Mouse (Mus musculus): Measurements from ENCODE around the gene Prop1.

The Prop1 gene

DNA sequence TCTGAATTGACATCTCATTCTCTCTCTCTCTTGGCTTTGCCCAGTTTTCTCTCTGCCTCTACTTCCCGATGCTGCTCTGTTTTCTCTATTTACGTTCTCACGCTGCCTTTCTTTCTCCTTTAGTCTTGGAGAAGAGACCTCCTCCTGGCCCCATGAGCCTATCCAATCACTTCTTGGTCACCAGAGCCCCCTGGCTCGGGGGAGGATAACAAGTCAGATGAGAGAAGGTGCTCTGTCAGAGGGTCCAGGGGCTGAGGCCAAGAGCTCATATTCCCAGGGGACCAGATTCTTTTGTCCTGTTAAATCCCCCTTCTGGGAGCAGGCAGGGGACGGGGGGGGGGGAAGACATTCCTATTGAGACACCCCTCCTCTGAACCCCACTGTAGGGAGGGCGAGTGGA, at the start of gene Prop1:
TSS of gene Prop1 (minus strand) at position 101 of the 400 bp plus-strand sequence.
- no peak for DNase-seq

DNA sequence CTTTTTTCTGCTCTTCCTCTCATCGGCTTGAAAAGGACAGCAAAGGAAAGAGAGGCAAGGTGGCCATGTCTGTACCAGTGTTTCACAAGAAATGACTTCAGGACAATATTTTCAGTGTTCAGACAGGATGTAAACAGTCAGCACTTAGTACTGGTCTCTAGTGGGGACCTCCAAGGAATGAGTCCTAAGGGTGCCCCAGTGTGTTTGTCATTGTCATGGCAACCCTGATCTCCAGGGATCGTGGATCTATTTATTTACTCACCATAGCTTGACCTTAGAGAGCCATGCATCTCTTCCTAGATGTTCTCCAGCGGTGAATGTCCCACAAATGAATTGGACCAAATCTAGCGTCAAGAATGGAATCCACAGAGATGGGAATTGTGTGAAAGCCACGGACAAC, 49.7 kb upstream of the Prop1 start, which contains the start of gene Olfr51:
TSS of gene Olfr51 (plus strand) at position 301 of the 400 bp plus-strand sequence.
- DNase-seq, result no peak

DNA sequence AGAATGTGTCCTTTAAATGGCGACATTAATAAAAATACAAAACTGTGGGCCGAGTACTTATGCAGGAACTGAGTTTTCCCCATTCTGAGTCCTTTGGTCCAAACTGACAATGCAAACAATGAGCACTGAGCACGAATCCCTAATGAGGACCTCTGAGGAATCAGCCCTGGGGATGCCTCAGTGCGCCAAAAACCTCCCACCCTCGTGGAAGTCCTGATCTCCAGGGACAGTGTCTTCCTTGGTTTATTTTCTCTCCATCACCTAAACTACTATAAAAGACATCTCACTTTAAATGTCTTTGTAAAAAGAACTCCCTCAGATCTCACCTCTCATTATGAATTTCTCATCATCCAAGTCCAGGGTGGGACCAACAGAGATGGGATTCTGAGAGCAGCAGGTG, 28.1 kb upstream of the Prop1 start, which contains the start of gene Olfr1377:
TSS of gene Olfr1377 (plus strand) at position 301 of the 400 bp plus-strand sequence.
- no peak for DNase-seq

DNA sequence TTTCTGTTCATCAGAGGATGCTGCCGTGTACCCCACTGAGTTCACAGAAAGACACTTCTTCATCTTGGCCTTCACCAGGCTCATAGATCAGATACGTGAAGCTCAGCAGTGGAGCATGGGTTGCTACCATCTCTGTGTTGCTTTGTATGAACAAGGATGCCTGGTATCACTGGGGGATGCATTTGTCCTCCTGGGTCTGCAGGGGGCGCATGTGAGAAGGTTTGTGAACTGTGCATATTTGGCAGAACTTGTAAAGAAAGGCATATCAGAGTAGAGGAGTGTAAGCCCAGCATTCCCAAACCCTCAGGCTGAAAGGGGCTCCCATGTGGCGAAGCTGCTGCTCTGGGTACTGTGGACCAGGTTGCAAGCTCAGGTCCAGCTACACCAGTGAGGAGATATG, 23.7 kb upstream of the Prop1 start:
- no peak for DNase-seq

DNA sequence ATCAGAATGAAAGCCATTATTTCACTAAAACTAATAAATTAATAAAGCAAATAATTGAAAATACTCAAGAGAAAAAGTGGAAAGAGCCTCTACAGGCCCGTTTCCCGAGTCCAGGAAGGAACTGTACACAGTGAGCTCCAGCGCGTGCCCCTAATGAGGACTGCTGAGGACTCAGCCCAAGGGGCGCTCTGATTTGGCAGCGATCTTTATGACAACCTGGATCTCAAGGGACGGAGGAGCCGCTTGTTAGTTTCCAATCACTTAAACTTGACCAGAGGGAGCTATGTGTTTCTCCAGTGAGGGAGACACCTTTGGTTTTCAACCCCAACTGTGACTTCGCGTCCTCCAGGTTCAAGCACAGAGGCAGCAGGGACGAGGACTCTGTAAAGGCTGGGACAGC, 12.7 kb upstream of the Prop1 start, which contains the start of gene Olfr1378:
TSS of gene Olfr1378 (plus strand) at position 301 of the 400 bp plus-strand sequence.
- no peak for DNase-seq

DNA sequence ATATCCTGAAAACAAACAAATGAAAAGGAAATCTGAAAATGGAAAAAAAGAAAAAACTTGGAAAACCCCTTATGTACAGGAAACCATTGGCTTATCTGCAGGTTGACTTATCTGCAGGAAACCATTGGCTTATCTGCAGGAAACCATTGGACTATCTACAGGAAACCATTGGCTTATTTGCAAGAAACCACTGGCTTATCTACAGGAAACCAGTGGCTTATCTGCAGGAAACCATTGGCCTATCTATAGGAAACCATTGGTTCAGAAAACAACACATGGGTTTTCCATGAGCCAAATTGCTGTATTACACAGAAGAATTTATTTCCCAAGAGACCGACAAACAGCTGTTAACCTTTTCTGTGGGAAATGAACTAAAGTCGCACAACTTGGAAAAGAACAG, 11.3 kb upstream of the Prop1 start:
- no peak for DNase-seq

DNA sequence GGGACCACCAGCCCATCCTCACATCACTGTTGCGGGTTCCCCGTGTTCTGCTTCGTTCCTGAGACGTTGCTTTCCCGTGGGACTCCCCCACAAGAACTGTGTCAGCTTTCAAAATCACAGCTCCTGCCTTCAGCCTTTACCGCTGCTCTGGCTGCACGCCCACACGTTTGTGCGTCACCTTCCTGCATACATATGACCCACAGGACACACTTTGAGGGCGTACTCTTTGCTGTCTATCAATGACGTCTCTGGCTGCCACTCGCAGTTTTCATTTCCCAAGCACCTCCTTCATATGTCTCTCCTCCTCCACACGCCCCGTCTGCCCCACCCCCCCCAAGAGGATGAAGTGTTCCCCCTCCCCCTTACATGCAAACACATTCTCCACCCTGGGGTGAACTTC, 1.3 kb downstream of the Prop1 start:
- no peak for DNase-seq

DNA sequence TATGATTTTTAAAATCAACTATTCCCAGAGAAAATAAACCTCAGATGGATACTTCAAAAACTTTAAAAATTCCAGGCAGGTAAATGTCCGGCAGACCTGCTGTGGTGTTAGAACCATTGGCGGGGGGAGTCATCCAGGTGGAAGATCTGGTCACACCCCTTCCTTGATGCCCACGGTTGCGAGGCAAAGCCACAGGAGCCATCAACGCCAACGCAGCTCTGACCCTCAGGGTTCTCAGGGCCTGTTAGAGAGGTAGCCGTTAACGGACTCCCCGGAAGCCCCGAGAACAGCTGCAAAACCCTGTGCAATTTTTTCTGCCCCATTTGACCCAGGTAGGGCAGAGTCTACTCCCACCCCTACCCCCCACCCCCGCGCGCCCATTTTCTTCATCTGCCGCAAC, 10.1 kb downstream of the Prop1 start, which contains the start of gene 4933414I15Rik:
TSS of gene 4933414I15Rik (minus strand) at position 260 of the 400 bp plus-strand sequence.
- no peak for DNase-seq

DNA sequence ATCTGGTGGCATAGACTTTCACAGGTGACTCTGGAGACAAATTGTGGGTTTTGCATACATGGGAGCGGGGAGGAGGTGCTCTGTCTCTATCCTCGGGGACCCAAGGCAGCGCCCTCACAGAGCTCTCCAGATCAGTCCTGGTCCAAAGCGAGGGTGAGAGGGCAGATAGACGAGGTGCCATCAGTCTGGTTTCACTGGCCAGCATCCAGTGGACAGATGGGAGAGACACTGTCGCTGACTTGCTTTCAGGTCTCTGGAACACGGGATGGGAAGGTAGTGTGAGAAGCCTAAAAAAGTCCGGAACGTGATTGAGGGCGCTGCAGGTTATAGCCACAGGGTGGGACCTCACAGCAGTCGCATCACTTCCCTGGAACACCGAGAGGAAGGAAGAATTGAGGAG, 11.2 kb downstream of the Prop1 start:
- DNase-seq, result no peak

DNA sequence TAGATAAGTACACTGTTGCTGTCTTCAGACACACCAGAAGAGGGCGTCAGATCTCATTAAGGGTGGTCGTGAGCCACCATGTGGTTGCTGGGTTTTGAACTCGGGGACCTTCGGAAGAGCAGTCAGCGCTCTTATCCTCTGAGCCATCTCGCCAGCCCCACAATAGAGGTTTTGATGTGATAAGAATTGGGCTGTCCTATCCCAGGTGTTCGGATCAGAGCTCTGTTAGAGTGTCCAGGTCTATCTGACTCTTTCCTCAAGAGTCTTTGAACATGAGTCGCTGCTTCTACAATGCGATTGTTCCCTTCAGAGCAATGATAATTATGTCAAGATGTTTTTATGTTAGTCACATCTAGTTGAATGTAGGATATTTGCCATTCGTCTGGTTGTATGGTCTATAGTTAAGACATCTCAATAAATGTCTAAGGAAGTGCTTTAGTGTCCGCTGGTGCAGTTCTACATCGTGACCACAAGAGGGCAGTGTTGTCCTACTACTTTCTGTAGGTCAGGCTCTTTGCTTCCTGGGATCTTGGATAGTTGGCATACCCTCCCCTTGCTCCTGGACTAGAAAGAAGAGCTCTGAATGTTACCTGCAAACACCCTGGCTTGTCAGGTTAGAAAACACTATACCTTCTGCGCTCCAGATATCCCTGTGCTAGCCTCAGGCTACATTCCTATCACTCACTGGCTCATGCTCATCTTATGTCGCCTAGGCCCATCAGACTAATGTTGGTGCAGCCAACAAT, 13.8 kb downstream of the Prop1 start:
- DNase-seq, result peak; percentile 17

DNA sequence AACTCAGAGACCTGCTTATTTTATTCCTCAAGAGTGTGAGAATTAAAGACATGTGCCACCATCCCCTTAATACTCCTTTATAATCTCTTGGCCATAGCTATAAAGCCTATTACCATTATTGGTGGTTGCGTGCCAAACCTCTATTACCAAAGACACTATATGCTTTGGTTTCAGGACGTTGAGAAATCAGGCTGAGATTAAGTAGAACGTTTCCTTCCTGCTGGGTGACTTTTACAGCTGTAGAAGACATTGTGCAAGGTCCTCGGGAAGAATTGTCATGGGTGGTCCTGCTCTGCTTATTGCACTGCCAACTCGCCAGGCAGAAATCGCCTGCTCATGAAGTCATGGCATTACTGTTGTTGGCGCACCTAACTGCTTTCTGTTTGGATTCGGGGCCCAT, 15.1 kb downstream of the Prop1 start:
- no peak for DNase-seq

DNA sequence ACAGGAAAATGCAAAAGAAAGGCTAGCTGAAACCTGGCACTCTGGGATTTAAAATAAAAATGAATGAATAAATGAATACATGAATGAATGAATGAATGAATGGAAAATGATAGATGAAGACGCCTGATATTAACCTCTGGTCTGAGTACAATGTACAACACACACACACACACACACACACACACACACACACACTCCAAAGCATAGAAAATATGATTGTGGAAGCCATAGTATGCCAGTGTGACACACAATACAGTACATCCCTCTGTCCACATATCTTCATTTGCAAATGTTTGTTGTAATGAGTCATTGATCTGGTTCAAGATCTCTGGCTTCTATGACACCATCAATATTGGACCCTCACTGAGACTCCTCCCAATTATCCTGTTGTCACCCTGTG, 21.5 kb downstream of the Prop1 start:
- DNase-seq, result no peak

DNA sequence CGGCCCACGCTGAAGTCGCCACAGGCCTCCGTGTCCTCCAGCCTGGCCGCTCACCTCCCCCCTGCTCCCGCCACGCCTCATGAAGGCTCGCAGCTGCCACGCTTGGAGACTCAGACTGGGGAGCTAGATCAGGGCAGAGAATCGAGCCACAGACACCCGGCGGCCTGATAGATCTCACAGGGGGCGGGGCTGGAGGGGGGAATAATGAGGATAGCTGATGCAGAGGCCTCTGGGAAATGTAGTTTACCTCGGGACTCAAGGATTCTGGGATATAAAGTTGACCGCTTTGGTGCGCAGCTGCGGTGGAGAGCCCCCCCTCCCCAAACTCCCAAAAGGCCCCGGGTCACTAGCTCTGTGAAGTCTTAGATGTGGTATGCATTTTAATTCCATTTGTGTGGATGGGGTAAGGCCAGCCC, 22.1 kb downstream of the Prop1 start, which contains the start of gene Zfp354b:
TSS of gene Zfp354b (minus strand) at position 183 of the 416 bp plus-strand sequence.
- DNase-seq, result peak; percentile 86

DNA sequence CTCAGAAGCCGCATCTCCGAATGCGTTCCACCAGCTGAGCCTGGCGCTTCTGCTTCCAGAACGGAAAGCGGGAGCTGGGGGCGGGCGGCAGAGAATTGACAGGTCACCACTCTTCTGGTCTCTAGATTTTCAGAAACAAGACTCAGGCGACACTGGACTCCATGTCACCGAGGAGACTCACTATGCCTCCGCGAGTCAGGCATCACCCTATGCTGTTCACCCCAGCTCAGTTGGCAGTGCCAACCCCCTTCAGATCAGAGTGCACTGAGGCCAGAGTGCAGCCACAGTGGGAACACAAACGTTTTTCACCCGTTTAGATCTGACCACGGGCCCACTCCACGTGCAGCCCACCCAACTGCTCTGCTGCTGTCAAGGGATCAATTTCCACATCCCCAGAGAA, 22.5 kb downstream of the Prop1 start:
- no peak for DNase-seq

DNA sequence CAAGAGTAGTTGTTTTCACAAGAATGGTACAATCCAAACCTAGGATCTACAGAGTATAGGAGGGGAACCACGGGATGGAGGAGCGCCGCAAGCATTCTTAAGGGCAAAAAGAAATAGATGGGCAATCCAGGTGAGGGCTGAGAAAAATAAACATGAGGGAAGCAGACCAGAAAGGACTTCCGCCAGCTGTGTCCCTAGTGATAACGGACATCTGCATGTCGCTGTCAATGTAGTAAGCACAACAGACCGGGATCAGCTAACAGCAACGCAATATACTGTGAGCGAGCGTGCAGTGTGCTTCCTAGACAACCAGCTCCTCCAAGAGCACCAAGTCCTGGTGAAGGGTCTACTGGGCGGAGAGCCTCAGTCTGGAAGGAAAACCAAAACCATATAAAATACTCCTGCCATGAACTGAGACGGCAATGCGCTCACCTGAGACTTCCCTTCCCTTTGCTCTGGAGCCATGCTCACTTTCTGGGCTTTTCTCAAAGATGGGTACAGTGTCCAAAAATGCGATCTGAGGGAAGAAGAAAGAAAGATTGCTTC, 23.0 kb downstream of the Prop1 start:
- no peak for DNase-seq

DNA sequence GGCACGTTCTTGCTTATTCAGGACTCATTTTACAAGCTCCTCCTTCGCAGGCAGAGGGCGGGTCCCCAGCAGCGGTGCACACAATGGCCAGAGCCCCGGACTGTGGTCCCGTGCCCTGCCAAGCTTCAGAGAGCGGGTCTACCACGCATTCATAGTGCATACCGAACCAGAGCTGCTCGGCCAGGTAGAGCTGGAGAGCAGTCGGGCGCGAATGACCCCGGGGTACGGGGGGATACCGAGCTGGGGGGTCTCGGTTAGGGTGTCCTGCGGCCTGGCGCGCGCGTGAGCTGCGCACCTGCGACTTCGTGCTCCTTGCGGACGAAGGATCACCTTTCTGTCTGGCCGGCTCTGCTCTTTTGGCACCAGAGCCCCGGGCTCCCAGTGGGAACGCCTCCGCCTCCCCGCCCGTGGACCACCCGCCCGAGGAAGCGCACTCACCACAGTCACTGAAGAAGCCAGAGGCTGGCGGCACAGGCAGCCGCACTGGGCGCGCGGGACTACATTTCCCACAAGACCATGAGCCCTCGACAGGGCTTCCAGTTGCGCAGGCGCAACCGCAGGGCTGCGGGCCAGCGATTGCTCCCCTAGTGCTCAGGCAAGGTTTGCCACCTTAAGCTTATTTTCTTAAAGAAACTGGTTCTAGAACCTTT, 37.8 kb downstream of the Prop1 start, which contains the start of gene Zfp2:
TSS of gene Zfp2 (minus strand) at position 495 of the 650 bp plus-strand sequence.
- DNase-seq, result peak; percentile 91

DNA sequence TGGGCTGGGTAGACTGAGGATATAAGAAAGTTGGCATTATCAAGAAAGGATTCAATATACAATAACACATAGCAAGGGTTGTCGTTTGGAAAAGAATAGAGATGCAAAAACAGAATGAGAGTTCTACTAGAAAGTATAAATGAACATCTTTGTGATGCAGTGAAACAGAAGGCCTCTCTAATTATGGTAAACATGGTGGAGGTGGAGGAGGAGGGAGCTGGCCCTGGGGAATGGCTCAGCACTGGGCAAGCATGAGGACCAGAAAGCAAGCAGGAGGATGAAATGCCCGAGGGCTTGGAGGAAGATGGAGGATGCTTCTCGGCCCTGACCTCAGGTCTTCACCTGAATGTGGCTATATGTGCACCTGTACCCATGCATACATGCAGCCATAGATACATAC, 39.1 kb downstream of the Prop1 start:
- no peak for DNase-seq

DNA sequence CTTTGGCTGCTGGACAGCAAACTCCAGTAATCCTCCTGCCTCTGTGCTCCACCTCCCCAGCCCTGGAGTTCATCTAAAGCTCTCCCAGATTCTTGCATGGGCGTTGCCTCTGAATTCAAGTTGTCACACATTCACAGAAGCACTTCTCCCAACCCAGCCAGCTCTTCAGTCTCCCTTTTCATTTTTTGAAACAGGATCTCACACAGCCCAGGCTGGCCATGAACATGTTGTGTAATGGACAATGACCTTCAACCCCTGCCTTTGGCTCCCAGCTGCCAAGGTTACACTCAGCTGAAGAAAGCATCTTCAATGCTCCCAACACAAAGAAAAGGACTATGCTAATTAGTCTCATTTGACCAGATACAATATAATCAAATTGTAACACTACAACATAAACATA, 40.3 kb downstream of the Prop1 start:
- DNase-seq, result no peak

DNA sequence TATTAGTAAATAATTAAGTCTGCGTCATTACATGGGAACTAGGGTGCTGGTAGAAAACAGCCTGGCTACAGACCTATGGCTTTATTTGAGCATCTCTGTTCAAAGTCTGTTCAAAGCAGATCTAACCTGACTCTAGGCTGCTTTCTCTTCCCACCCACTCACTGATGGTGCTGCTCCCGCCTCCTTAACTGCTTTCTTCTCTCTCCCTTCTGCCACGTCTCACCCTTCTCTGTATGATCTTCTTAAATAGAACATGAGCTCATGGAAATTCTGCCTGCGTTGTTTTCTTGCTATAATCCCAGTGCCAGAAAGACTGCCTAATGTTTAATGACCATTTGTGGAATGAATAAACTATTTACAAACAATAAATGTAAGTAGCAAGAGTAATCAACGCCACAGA, 45.4 kb downstream of the Prop1 start:
- DNase-seq, result no peak
